Mouse (Mus musculus) T-helper 17 cell (primary cell): Measurements from ENCODE around the gene Pde8b.
"Not testable (repeated sequence)": the region's sequence is repeated elsewhere in the genome, so short reads cannot be mapped to it uniquely, and the experiment has no call there.

ENCODE experiments used
- in situ Hi-C, 2 experiments: fragments of 300-600 bp; cut with MboI, MseI; formaldehyde crosslinking; loops; 1 replicate in 1 of 2; 2 replicates in 1 of 2; pipeline ENCODE4 v1.15.1; 2025; ENCODE audit warnings: high pct_unique_total_duplicates in 2 of 2

Pde8b gene

GRCm38 (mm10) chr13:95222569-95223426 lies 27.3 kb downstream of the Pde8b start:
- in situ Hi-C loops = loop anchor here in 1 of 2 experiments (10.0 kb wide), 1 partner anchor 562 kb away; no protein-coding TSS in a partner anchor

GRCm38 (mm10) chr13:95221882-95222568 lies 28.1 kb downstream of the Pde8b start:
- in situ Hi-C loops = loop anchor here in 1 of 2 experiments (10.0 kb wide), 1 partner anchor 563 kb away; no protein-coding TSS in a partner anchor

GRCm38 (mm10) chr13:95215661-95216170 lies 34.4 kb downstream of the Pde8b start:
- in situ Hi-C loops = not testable (repeated sequence)

- in situ Hi-C loops = no loop called here
These were observed 37.8 kb downstream of the Pde8b start for GRCm38 (mm10) chr13:95212320-95212719.

GRCm38 (mm10) chr13:95207301-95207700 lies 42.8 kb downstream of the Pde8b start:
- in situ Hi-C loops = not testable (repeated sequence)

GRCm38 (mm10) chr13:95202151-95202758 lies 47.9 kb downstream of the Pde8b start:
- in situ Hi-C loops = loop anchor here in 1 of 2 experiments (5.0 kb wide), 1 partner anchor 575 kb away; no protein-coding TSS in a partner anchor

- in situ Hi-C loops = loop anchor here in 1 of 2 experiments (5.0 kb wide), 1 partner anchor 574 kb away; no protein-coding TSS in a partner anchor
These were observed 49.3 kb downstream of the Pde8b start for GRCm38 (mm10) chr13:95200817-95201216.

- in situ Hi-C loops = loop anchor here in 1 of 2 experiments (5.0 kb wide), 1 partner anchor 573 kb away; no protein-coding TSS in a partner anchor
These were observed 50.1 kb downstream of the Pde8b start for GRCm38 (mm10) chr13:95200036-95200435.

GRCm38 (mm10) chr13:95196106-95196705 lies 53.9 kb downstream of the Pde8b start:
- in situ Hi-C loops = no loop called here

- in situ Hi-C loops = no loop called here
These were observed 58.2 kb downstream of the Pde8b start for GRCm38 (mm10) chr13:95191951-95192350.

GRCm38 (mm10) chr13:95189111-95189510 lies 61.0 kb downstream of the Pde8b start:
- in situ Hi-C loops = no loop called here

GRCm38 (mm10) chr13:95187153-95187665 lies 62.9 kb downstream of the Pde8b start:
- in situ Hi-C loops = no loop called here

- in situ Hi-C loops = no loop called here
These were observed 63.4 kb downstream of the Pde8b start for GRCm38 (mm10) chr13:95186741-95187035.

- in situ Hi-C loops = no loop called here
These were observed 64.0 kb downstream of the Pde8b start for GRCm38 (mm10) chr13:95185891-95186740.

GRCm38 (mm10) chr13:95183686-95184085 lies 66.5 kb downstream of the Pde8b start:
- in situ Hi-C loops = no loop called here

GRCm38 (mm10) chr13:95180208-95180607 lies 69.9 kb downstream of the Pde8b start:
- in situ Hi-C loops = no loop called here

- in situ Hi-C loops = loop anchor here in 1 of 2 experiments (10.0 kb wide), 1 partner anchor 433 kb away; no protein-coding TSS in a partner anchor
These were observed 72.8 kb downstream of the Pde8b start for GRCm38 (mm10) chr13:95177326-95177725.

- in situ Hi-C loops = loop anchor here in 1 of 2 experiments (10.0 kb wide), 1 partner anchor 432 kb away; no protein-coding TSS in a partner anchor
These were observed 73.7 kb downstream of the Pde8b start for GRCm38 (mm10) chr13:95176399-95176798.

GRCm38 (mm10) chr13:95174253-95174652 lies 75.9 kb downstream of the Pde8b start:
- in situ Hi-C loops = loop anchor here in 1 of 2 experiments (10.0 kb wide), 1 partner anchor 429 kb away; no protein-coding TSS in a partner anchor

- in situ Hi-C loops = loop anchor here in 1 of 2 experiments (10.0 kb wide), 1 partner anchor 428 kb away; no protein-coding TSS in a partner anchor
These were observed 77.8 kb downstream of the Pde8b start for GRCm38 (mm10) chr13:95172346-95172745.
